In genomic region chr11:50565466-50566211, GRCm38 (mm10) we compare ENCODE assay signal across 12 mouse cellular contexts. TPM values are rescaled to one million over a fixed set of nuclear protein-coding genes. Genes with fewer than 3 reads are reported as not detected.
DNase-seq lines count a peak whose midpoint lies in the region; ATAC-seq lines count a peak whose summit lies in the region.
"Had no signal": no experiment of that assay in that cellular context is flagged by ENCODE, and none has a peak within 500 bp of the region (broad histone marks: within the 10 kb centered on the region; RNA-seq: fewer than 3 reads in every experiment).

No protein-coding gene starts in this region.

- 0 out of 2 replicates have a peak, but pooled peaks cover 2% of the 10 kb centered on the region for H3K4me1 ChIP-seq in lung, embryonic 16.5 days (replicated peaks; ENCODE audit: control insufficient read depth, insufficient read depth, low read length)

- 0 out of 2 replicates have a peak overlapping the region, but pooled peaks have one; percentile 22 for H3K4me2 ChIP-seq in lung, embryonic 16.5 days (ENCODE audit: low read depth, low read length)

- peak; percentile 18 to 24 for DNase-seq in lung, adult 18-20 months
- DNase-seq in lung, postnatal 14 days: no peak
- peak; percentile 57 to 78 for DNase-seq in thymus, postnatal 36 days
- no peak for DNase-seq in left cerebral cortex, adult 11 months (ENCODE audit: low spot score)
- DNase-seq in left cerebral cortex, adult 18-20 months (ENCODE audit: low spot score in 2 of 2): no peak
- no peak for DNase-seq in kidney, adult 8-10 months
- DNase-seq: cerebellum, adult 9-10 months; forebrain, postnatal 0 days had no signal

- H3K9me3 ChIP-seq in lung, embryonic 16.5 days (ENCODE audit: control insufficient read depth, low read length): no peaks in the 10 kb centered on the region

- WGBS in lung, embryonic 16.5 days: 54% methylated on average over 20 of the region's 20 CpGs

- H3K4me3 ChIP-seq in lung, embryonic 16.5 days (ENCODE audit: low read length): no peak overlapping the region

- peak; percentile 89 for ATAC-seq in common myeloid progenitor, adult 5-6 weeks (replicated peaks; ENCODE audit: low read depth, poor library complexity, severe bottlenecking)
- ATAC-seq in lung, embryonic 16.5 days (ENCODE audit: low read depth): no peak; the same call in 1 of the 2 replicates
- ATAC-seq: forebrain, postnatal 0 days; inflammation-experienced regulatory T-cells, adult 6 months; midbrain, embryonic 16.5 days had no signal

- no peaks in the 10 kb centered on the region for H3K27me3 ChIP-seq in lung, embryonic 16.5 days (ENCODE audit: control insufficient read depth, insufficient read depth, low read depth, low read length)

- H3K36me3 ChIP-seq in lung, embryonic 16.5 days (ENCODE audit: control insufficient read depth, insufficient read depth, low read length): no peaks in the 10 kb centered on the region

- no peak overlapping the region for H3K9ac ChIP-seq in lung, embryonic 16.5 days (ENCODE audit: low read length)
- H3K9ac ChIP-seq: forebrain, postnatal 0 days had no signal

- H3K27ac ChIP-seq in lung, embryonic 16.5 days (ENCODE audit: low read length): no peak overlapping the region

RNA-seq across cellular contexts. Expression of gene Adamts2, which starts 36.2 kb away (rescaled TPM):
- not detected in 2 replicates for total RNA-seq in common myeloid progenitor, adult 5-6 weeks (2017)
- polyA plus RNA-seq in lung, embryonic 16.5 days (2015; fragmentation: Nextera tagmentation; extraction: Ambion mirVana): 14.0 and 16.3 TPM in 2 replicates
- 10 to 100 TPM in 1 of 2 experiments, 1 to 10 TPM in 1; 9.9 to 12.1 TPM for total RNA-seq in left cerebral cortex, adult 18-20 months (2021)
- polyA plus RNA-seq: inflammation-experienced regulatory T-cells, adult 6 months had no signal

Comparison
In these comparisons a context has a peak if more than half of its experiments do, and no peak if none do; other contexts are left out.
1. DNase-seq: peak in lung, adult 18-20 months (2 of 2) and thymus, postnatal 36 days (2 of 2); none in lung, postnatal 14 days (single experiment), left cerebral cortex, adult 11 months (single experiment), left cerebral cortex, adult 18-20 months (0 of 2) and kidney, adult 8-10 months (0 of 2).
2. RNA of gene Adamts2, which starts 36.2 kb away (total RNA-seq): 9.9 to 12.1 TPM in left cerebral cortex, adult 18-20 months; not detected in common myeloid progenitor, adult 5-6 weeks; every median in the first group is over 10 times any median in the second.